Mouse (Mus musculus) thymus, postnatal 4 days (tissue): Measurements from ENCODE around the gene Zfp296.
A peak's percentile ranks its signal among the peaks of the same experiment; 100 is the strongest.

ENCODE experiments used
- DNase-seq: peaks from one replicate; pipeline ENCODE4 v3.0.0; 2021

Zfp296 gene

GRCm38 (mm10) chr7:19609641-19610332 is 32.7 kb downstream of the Zfp296 start:
- no peak for DNase-seq

DNA sequence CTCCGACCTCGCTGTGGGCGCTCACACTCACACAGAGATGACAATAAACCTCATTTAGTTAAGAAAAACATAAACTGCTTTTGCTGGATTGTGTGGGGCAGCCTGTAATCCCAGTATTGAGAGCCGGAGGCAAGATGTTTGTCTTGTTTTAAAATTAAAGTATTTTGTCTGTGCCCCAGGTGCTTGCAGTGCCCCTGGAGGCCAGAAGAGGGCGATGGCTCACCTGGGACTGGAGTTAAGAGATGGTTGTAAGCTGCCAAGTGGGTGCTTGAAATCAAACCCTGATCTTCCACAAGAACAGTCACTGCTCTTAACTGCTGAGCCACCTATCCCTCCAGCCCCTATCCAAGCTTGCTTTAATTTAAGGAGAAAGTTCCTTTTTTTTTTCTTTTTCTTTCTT is 33.9 kb downstream of the Zfp296 start:
- no peak for DNase-seq

- DNase-seq, result no peak
These were observed 38.0 kb downstream of the Zfp296 start for GRCm38 (mm10) chr7:19615036-19615577.

- peak; percentile 77 for DNase-seq
These were observed 42.1 kb downstream of the Zfp296 start for GRCm38 (mm10) chr7:19619004-19619801.

- DNase-seq, result no peak
These were observed 43.7 kb downstream of the Zfp296 start for GRCm38 (mm10) chr7:19620811-19621210.

DNA sequence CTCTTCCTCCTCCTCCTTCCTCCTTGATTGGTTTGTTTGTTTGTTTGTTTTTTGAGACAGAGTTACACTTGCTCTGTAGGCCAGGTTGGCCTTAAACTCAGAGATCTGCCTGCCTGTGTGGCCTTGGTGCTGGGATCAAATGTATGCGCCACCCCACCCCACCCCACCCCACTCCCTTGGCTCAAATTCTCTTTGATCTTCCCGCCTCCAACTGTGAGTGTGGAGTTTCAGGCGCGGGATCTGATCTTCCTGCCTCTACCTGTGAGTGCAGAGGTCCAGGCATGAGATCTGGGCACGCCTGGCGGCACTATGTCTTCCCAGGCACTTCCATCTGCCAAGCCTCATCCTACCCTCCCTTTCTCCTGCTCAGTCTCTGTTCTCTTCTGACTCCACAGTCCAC is 45.2 kb downstream of the Zfp296 start:
- no peak for DNase-seq

DNA sequence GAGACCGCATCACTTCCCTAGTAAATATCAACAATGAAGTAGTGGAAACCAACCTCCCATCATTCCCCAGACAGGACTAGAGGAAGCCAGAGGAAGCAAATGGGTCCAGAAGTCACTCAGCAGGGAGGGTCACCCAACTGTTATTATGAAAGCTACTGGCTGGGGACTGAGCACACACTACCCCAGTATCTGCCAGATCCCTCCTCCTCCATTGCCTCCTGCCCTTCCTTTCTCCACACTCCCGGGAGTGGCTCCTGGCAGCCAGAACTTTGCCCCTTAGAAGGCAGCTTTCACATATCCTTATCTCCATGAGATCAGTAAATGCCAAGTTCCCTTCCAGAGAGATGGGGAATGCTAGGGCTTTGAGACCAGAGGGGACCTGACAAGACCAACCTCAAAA is 46.3 kb downstream of the Zfp296 start:
- no peak for DNase-seq

DNA sequence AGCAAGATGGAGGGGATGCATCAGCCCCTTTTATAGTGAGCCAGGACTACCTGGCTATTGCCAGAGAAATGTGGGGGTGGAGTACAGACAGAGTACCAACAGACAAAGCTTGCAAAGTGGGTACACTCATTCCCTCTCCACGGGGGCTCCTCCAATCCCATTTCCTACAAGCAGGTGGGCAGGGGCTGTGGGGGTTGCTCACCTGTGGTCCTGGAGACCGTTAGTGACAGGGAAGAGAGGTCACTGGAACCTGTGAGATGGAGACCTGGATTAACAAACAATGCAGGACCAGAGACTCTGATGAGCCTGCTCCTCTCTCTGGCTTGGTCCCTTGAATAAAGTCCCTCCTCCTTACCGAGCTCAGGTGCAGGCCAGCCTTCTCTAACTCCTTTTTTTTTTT is 50.6 kb downstream of the Zfp296 start:
- DNase-seq, result no peak

DNA sequence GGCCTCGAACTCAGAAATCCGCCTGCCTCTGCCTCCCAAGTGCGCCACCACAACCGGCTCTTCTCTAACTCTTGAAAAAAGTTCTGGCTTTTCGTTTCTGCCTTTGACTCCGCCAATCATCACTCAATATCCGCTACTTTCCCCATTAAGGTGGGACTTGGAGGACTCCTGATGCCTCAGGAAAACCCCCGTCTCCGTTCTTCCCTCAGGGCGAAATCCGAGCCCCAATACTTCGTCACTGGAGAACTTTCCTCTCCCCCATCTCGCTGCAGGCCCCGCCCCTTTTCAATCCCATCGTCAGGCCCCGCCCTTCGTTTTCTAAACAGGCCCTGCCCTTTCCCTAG is 51.1 kb downstream of the Zfp296 start:
- no peak for DNase-seq

DNA sequence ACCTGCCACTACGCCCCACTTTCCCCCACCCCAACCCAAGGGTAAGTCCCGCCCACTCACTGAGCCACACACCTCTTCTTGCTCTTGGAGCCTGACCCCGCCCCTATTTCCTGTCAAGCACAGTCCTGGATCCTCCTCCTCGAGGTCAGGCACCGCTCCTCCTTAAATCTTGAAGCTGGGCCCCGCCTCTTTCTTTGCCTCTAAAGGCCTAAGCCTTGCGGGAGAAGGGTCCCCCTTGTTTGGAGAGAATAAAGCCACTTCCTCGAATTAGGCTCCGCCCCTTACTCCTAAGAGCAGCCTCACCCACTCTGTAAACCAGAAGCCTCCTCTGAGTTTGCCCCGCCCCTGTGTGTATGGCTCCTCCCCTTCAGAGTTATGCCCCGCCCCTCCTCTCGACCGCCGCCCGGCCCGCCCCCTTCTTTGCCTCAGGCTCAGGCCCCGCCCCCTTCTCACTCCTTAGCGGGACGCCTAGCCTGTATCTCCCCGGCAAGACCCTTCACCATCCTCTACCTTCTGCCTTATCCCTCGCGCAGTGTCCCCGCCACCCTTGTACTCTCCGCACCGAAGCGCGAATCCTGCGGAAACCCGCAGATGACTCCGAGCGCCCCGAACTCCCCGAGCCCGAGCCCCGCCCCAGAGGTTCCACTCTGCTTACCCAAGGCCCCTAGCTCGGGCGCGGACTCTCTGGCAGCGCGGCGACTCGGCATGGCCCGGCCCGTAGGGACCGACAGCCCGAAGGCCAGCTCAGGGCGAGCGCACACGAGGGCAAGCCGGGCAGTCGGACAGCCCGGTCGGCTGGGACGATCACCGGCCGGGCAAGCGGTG is 51.7 kb downstream of the Zfp296 start:
- peak; percentile 99 for DNase-seq

DNA sequence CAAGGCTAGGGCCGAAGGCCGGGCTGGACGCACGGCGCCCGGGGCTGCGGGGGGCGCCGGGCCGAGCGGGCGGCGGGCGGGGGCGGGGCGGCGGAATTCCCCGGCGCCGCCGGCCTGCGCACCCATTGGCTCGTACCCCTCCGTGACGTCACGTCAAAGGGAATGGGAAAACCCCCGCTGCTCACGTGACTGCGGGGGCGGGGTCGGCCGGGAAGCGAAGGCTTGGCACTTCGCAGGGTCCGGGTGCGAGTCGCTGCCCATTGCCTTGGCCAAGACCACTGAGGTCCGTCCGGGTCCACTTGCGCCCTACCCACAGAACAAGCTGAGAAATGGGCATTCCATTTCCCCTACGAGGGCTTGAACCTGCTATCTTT is 52.3 kb downstream of the Zfp296 start, which contains the start of gene Relb:
Gene Relb (minus strand): TSS at position 78 of the 374 bp plus-strand sequence.
- peak; percentile 92 for DNase-seq
